Mouse (Mus musculus) megakaryocyte progenitor cell, adult 5-6 weeks (primary cell): ENCODE results near the gene 4930402F06Rik. TPM values are rescaled to one million over a fixed set of nuclear protein-coding genes. Genes with fewer than 3 reads are reported as not detected.

Source experiments
- ATAC-seq: replicated peaks from 2 replicates; pipeline ENCODE4 v1.8.0; 2016; ENCODE audit warnings: mild to moderate bottlenecking, moderate TSS enrichment, inconsistent platforms; ENCODE audit not compliant: poor library complexity
- total RNA-seq, 2 experiments: library from RNA; stranded (forward) in 1 of 2; stranded (reverse) in 1 of 2; fragments of 157-497, 149-512 nt in 1 of 2; fragments of 200-1000 nt in 1 of 2; gene quantifications; 2 replicates each; pipeline versions ENCODE4 v1.2.3 to v1.2.4; 2015 to 2017

The 4930402F06Rik gene
- total RNA-seq, 2 experiments from 2014 or later: not detected

- ATAC-seq: peak; percentile 33; the same call in 1 of the 2 replicates
These were observed 22.3 kb upstream of the 4930402F06Rik start for GRCm38 (mm10) chr2:35419243-35419642.

GRCm38 (mm10) chr2:35417231-35417630 lies 20.3 kb upstream of the 4930402F06Rik start:
- no peak for ATAC-seq

GRCm38 (mm10) chr2:35416473-35416872 lies 19.5 kb upstream of the 4930402F06Rik start:
- ATAC-seq: 0 out of 2 replicates have a peak, but pooled peaks have one; percentile 5

GRCm38 (mm10) chr2:35412810-35413209 lies 15.8 kb upstream of the 4930402F06Rik start:
- ATAC-seq: no peak

GRCm38 (mm10) chr2:35412246-35412645 lies 15.3 kb upstream of the 4930402F06Rik start:
- ATAC-seq: no peak

GRCm38 (mm10) chr2:35411640-35412190 lies 14.7 kb upstream of the 4930402F06Rik start:
- ATAC-seq: no peak

- ATAC-seq: no peak
These were observed 12.5 kb upstream of the 4930402F06Rik start for GRCm38 (mm10) chr2:35409466-35409865.

- ATAC-seq: no peak
These were observed 11.6 kb upstream of the 4930402F06Rik start for GRCm38 (mm10) chr2:35408409-35409110.

- no peak for ATAC-seq
These were observed 10.9 kb upstream of the 4930402F06Rik start for GRCm38 (mm10) chr2:35407878-35408277.

- ATAC-seq: no peak
These were observed 10.3 kb upstream of the 4930402F06Rik start for GRCm38 (mm10) chr2:35407266-35407665.

GRCm38 (mm10) chr2:35406611-35407010 lies 9.6 kb upstream of the 4930402F06Rik start:
- ATAC-seq: no peak

GRCm38 (mm10) chr2:35402391-35402790 lies 5.4 kb upstream of the 4930402F06Rik start:
- ATAC-seq: no peak

GRCm38 (mm10) chr2:35400739-35401138 lies 3.8 kb upstream of the 4930402F06Rik start:
- no peak for ATAC-seq

GRCm38 (mm10) chr2:35398184-35398828 lies 1.3 kb upstream of the 4930402F06Rik start:
- ATAC-seq: peak; percentile 23

GRCm38 (mm10) chr2:35397590-35398173 lies 707 bp upstream of the 4930402F06Rik start:
- ATAC-seq: peak; percentile 92

- ATAC-seq: no peak
These were observed 11.5 kb downstream of the 4930402F06Rik start for GRCm38 (mm10) chr2:35385441-35385871.

- no peak for ATAC-seq
These were observed 17.7 kb downstream of the 4930402F06Rik start for GRCm38 (mm10) chr2:35379306-35379705.

- peak; percentile 34 for ATAC-seq
These were observed 19.4 kb downstream of the 4930402F06Rik start for GRCm38 (mm10) chr2:35377600-35377999.

- peak; percentile 85 for ATAC-seq
These were observed 24.0 kb downstream of the 4930402F06Rik start for GRCm38 (mm10) chr2:35373003-35373402.

GRCm38 (mm10) chr2:35370686-35371085 lies 26.3 kb downstream of the 4930402F06Rik start:
- ATAC-seq: no peak

- no peak for ATAC-seq
These were observed 29.3 kb downstream of the 4930402F06Rik start, which contains the start of gene 4930568D16Rik for GRCm38 (mm10) chr2:35367629-35368028. TSS of gene 4930568D16Rik (minus strand) at chr2:35367729.
